Mouse (Mus musculus) B cell, adult 2 months (primary cell): Measurements from ENCODE around the gene Rabl6.

Experiments
- DNase-seq, 2 experiments: peaks; one replicate each; pipeline ENCODE4 v3.0.0; 2022

Gene Rabl6

DNA sequence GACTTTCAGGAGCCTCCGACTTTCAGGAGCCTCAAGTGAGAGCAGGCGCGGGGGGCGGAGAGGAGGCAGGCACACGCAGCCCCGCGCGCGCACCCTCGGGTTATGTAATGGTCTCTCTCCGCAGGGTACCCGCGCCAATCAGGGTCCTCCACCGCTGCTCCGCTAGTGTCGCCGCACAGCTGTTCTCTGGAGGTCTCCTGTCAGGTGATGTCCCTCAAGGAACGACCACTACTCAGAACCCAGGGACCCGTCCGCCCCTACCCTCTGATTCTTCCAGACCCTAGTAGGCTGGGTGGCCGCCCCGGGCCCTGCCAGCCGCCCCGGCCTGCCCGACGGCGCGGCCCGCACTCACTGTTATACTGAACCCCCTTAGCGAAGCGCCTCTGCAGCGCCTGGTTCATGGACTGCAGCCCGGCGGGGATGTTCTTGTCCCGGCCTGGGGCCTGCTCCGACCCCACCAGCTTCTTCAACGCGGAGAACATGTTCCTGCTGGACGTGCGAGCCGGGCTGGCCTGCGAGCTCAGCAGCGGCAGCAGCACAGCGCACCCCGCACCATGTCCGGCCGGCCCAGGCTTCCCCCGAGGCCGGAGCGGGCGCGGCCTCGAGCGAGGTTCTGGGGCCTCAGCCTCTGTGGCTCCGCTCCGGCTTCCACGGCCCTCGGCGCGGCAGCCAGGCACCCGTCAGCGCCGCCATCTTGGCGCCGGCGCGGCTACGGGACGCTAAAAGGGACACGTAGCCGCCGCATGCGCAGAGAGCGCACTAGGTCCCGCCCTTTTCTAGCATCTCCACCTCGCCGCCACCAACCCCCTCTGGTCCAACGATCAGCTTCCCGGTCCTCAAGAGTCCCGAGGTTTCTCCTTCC lies at the start of gene Rabl6:
Gene Rabl6 (minus strand): TSS at position 761 of the 862 bp plus-strand sequence.
- peak; percentile 86 to 89 for DNase-seq

DNA sequence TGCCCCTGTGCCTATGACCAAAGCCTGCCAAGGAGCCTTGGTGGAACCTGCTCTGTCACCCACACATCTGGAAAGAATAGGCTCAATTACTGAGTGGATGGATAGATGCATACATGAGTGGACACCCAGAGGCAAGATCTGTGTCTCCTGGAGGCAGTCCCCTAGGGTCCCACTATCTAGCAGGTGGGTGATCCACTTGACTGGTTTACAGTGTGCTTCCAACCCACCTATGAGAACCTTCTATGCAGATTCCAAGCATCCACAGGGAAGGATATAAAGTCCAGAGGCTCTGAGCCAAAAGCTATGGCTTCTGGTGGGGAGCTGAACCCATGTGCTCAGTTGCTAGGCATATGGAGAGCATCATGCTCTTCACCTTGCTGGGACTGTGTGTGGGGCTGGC lies 49.3 kb upstream of the Rabl6 start, which contains the start of gene Lcn5:
Gene Lcn5 (plus strand): TSS at position 301 of the 400 bp plus-strand sequence.
- DNase-seq, result no peak

DNA sequence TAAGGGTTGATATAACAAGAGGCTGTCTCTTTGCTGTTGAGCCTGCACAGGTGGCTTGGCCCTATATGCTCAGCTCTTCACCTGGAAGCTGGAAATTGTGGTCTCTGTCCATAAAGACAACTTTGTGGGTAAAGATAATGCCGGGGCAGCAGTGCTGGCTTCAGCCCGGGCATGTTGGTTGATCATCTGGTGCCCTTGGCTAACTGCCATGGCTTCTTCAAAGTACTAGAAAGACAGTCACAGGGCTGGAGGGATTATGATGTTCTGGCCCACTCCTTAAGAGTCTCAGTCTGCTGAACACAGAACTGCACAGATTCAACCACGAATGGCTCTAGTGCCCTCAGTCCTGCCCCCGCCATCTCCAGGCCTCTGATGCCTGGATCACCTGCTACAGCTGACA lies 48.9 kb upstream of the Rabl6 start:
- DNase-seq, result no peak

DNA sequence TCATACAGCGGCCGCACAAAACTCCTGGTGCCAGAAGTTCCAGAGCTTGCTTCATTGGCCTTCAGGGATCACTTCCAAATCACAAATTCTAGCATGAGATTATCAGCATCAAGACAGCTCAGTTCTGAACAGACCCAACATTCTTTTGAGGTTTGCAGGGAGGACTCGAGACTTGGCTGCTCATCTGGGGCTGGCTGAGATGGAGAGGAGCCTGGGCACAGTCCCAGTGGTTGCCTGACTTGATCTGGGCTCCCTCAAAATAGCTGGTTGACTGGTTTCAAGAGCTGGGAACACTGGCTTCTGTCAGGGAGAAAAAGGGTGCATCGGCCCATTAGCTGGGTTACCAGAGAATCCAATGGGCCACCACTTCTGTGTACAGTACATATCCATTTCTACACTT lies 48.4 kb upstream of the Rabl6 start:
- DNase-seq, result no peak

DNA sequence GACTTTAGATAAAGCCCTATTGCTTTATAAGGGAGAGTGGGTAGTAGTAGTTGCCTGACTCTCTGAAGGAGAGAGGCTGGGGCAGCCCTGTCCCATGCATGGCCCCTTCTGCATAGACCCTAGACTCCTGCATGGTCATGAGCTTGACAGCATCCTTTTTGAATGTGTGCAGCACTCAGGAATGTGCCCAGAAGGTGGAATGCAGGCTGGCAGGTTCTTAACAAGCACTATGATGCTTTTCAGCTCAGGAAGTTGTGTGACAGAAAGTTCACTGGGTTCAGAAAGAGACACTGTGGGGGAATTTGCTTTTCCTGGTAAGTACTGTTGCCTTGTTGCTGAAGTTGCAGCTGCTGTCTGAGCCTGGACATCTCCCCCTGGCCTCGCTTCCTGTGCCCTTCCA lies 46.2 kb upstream of the Rabl6 start:
- DNase-seq, result no peak

DNA sequence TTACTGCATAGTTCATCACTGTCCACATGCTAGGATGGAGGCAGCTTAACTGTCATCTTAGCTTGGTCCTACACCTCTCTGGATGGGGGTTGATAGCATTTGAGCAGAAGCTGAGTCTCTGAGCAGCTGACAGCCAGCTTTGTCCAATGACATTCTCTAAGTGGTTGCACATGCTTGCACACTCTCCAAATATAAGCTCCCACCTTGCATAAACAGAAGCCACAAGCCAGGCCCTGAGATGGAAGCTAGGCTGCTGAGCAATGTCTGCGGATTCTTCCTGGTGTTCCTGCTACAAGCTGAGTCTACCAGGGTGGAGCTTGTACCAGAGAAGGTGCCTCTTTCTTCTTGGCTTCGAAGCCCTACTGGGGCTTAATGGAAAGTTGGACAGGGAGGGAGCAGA lies 44.6 kb upstream of the Rabl6 start, which contains the start of gene Lcn8:
Gene Lcn8 (plus strand): TSS at position 219 of the 400 bp plus-strand sequence.
- no peak for DNase-seq

DNA sequence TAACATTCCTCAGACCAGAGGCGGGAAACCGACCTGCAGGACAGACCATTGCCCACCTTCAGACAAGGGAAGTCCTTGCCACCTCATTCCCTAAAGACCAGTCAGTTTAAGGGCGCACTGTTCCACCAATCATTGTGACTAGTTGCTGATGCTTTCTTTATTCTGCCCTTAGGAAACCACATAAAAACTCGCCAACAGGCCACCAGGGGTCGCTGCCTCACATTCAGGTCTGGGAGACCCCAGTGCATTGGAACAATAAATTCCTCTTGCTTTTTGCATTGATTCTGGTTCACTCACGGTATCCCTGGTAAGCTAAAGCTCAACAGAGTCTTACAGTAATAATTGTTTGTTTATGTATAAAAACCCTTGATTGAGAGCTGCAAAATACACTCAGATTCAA lies 31.6 kb upstream of the Rabl6 start:
- peak; percentile 59 to 66 for DNase-seq

DNA sequence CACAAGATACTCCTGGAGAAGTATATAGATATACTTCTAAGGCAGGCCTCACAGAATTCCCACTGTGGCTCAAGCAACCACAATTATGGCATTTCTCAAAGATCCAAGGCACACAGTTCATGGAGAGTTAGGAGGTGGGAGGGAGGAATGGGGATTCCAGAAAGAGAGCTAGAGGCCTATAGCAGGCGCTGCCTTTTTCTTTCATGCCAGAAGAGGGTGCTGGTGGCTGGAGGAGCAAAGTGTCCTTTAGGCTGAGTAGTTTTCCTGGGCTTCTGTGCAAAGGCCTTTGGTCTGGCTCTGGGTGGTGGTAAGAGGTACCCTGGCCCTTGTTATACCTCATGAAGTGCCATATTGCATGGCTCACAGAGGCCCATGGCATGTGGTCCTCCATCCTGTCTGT lies 25.7 kb upstream of the Rabl6 start:
- DNase-seq, result no peak

DNA sequence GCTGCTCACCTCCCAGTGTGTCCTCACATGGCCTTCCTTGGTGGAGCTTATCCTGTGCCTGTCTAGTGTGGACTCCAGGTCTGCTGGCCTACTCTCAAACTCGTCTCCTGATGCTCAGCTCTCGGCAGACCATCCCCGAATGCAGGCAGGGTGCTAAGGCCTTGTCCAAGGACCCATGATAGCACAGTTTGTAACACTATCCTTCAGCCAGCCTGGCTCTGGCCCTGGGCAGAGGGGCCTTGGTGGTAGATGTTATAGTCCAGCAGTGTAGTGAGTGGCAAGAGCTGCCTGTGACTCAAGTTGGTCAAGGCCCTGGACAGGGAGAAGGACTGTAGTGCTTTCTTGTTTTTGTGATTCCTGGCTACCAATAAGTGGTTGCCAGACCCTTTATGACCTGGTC lies 25.3 kb upstream of the Rabl6 start:
- no peak for DNase-seq

DNA sequence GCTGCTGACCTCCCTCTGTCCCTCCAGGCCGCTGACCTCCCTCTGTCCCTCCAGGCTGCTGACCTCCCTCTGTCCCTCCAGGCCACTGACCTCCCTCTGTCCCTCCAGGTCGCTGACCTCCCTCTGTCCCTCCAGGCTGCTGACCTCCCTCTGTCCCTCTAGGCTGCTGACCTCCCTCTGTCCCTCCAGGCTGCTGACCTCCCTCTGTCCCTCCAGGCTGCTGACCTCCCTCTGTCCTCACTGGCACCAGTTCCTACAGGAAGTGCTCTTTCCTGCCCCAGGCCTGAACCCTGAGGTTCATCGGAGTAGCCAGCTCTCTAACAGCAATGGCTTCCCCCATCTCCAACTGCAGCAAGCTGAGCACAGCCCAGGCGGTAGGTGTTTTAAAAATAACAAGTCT lies 20.4 kb upstream of the Rabl6 start:
- DNase-seq, result no peak

DNA sequence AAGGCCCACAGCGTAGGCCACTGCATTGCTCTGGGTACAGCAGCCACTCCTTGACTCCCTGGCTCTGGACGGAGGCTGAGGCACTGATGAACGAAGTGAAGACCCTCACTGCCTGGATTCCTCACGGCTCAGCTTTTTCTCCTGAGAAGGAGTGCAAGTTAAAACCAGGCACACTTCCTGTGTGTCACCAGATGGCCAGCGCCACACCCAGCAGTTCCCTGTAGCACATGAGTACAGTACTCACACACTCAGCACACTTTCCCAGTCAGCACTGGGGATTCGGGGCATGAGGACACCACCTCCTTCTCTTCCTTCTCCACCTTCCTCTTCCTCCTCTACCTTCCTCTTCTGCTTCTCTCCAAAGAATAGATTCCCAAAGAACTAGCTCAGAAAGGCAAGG lies 19.5 kb upstream of the Rabl6 start, which contains the start of gene Fcna:
Gene Fcna (minus strand): TSS at position 220 of the 400 bp plus-strand sequence.
- no peak for DNase-seq

DNA sequence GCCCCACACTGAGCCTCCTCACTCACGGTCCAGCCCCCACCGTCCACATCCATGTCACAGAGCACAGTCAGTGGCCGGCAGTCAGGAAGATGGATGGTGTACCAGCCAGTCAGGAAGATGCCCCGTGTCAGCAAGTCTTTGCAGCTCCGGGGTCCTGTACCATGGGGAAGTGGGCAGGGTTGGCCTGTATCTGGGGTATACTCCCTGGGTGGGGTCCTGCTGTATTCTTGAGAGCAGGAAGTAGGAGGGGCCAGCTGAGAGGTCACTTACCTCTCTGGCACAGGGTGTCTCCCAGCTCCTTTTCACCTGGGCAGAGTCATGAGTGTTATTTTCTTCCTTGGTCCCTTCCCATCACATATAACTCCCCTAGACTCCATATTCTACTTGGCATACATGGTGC lies 17.7 kb upstream of the Rabl6 start:
- DNase-seq, result no peak

DNA sequence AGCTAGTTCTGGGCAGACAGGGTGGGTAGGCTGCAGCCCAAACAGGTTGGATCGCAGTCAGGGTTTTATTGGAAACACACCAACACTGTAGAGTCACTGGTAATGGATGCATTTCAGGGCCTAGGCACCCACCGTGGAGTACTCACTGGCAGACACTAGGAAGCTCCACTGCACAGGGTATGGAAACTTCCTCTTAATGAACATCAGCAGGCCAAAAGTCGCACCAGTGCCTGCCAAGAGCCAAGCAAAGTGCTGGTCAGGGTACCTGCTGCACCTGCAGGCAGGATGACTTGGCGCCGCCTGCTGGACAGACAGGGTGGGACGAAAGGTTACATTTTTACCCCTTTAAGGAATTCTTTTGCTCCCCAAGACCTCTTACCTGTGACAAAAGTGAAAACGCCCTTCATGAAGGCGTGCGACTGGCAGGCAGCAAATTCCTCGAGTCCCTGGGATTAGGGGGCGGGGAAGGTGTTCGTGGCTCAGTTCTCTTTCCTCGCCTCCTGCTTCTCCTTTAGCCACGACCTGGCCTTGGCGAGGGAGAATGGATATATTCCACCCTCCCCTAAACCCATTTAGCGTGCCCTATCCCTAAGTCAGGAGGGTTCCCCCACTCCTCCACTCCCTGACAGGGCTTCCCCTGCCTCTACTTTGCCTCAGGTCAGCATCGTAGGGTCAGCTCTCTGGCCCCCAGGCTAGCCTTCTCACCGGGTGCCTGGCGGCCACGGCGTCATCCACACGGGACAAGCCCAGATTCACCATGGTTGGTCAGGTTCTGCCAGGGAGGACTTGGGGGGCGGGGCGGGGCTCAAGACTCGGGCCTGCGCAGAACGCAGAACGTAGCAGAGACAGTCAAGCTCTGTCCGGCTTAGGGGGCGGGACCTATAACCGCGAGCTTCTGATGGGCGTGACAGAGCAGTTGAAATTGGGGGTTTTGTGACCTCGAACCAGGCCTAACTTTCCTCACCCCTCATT lies 13.2 kb upstream of the Rabl6 start, which contains the start of gene Tmem141:
Gene Tmem141 (minus strand): TSS at position 777 of the 972 bp plus-strand sequence.
- DNase-seq, result peak; percentile 72

DNA sequence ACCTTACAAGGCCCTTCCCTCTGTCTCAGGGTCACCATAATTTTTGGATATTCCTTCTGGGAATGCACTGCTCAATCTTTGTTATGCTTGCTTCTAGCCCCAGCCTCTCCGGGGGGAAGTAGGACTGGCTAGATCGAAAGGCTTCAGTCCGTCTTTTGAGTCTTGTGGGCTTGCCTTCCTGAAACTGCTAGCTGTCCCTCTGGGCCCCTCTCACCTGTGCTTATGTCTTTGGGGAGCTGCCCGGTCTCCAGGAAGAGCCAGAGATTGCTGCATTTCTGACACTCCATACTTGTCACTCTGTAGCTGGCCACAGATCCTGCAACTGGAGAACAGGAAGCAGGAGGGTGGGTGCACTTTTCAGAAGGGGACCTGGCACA lies 12.5 kb upstream of the Rabl6 start:
- DNase-seq, result no peak

DNA sequence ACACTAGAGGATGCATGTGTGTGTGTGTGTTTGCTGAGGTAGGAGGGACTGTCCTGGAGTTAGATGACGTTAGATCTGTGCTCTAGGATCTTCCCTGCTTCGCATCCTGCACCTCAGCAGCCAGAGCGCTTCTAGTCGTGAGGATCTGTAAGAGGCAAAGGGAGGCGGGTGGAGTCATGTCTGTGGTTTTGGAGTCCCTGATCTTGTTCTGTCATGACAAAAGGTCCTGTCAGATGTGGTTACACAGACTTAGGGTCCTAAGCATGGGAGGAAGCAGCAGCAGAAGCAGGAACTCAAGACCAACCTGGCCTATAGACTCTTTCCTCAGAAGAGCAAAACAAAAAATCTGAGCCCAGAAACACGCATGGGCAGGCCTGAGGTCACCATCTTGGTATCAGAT lies 12.1 kb upstream of the Rabl6 start:
- DNase-seq, result no peak

DNA sequence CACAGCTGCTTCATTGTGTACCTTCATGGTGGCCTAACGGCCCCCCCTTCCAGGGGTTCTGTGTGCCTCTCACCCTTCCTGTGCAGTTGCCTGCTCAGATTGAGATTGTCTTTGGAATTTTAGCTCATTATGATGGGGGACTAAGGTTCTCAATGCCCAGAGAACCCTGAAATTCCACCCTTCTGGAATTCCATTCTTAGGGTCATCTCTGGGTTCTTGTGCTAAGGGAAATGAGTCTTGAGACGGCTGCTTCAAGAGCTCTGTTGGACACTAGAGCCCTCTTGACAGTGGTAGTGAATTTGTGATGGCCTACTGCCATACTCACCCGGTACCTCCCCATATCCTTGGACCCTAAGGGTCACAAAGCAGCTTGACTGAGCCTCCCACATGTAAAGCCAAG lies 9.3 kb upstream of the Rabl6 start, which contains the start of gene Ccdc183:
Gene Ccdc183 (minus strand): TSS at position 101 of the 400 bp plus-strand sequence.
- DNase-seq, result no peak

DNA sequence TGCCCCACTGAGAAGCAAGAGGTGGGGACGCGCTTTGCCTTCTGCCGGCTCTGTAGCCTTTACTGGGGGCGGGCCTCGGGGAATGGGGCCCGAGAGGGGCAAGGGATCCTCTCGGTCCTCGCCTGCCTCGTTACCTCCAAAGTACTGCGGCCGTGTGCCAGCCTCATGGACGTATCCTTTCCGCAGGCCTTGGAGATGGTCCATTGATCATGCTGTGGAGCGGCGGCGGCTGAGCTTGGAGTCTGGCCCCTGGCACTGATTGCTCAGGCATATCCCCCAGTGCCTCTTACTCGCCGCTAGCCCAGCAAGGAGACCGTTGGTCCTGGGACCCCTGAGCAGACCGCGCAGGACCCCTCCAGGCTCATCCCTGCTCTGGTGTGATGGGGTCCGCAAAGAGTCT lies 8.1 kb upstream of the Rabl6 start:
- no peak for DNase-seq

DNA sequence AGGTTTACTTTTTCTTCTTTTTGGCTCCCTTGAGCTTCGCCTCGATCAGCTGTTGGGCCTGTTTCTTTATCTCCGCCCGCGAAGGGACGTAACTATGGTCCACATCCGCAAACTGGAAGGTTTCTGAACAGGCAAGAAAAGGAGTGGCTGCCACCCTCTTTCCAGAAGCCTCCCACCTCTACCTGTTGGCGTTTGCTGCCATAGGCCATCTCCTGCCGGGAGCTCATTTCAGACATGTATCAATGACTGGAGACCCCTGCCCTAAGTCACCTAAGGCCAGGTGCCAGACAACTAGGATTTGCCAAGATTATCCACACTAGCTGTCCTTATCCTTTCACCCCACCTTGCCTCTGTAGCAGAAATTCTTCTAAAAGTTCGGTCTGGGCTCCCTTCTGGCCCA lies 350 bp upstream of the Rabl6 start:
- no peak for DNase-seq

DNA sequence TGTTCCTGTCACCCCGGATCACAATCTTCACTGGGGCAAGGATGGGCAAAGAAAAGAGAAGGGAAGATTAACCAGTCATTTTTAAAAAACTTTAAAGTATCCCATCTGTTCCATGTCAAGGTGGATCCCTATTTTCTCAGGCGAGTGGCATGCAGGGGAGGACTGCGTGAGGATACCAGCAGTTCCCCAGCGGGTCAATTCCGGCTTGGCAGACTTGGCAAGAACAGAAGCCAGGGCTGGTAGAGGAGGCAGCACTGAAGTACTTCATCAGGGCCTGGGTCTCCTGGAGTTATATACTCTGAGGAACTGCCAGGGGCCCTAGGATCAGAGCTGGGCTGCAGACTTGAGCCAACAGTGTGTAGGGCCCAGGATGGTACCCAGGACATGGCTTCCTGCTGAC lies 5.8 kb downstream of the Rabl6 start:
- no peak for DNase-seq

DNA sequence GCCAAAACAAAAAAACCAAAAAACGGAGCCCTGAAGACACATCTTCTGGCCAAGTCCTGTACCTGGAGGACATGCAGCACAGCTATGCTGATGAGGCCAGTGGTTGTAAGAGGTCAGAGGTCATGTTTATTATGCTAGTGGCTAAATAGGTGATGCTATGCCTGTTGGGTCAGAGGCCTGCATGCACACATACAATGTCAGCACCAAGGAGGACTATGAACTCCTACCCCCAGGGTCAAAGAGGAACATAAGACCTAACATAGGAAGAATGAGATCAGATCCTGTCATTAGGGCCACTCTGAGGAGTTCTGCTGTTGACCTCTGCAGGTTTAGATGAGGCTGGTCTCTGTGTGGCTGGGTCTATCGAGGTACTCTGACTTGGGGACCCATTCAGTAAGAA lies 8.3 kb downstream of the Rabl6 start:
- no peak for DNase-seq

DNA sequence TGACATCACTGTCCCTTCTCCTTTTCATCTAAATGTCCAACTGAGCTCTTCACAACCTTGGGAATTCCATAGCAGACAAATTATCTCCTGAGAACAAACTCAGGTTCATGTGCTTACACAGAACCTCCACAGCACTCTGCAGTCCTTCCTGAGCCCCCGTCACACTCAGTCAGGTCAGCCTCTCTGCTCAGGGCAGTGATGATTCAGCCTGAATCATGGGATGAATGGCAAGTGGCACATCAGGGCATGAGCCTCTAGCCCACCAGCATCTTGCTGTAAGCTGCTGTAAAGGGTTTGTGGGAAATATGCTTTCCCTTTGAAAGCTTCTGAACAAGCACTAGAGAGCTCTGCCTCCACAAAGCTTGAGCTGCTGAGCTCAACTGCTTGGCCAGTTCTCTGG lies 9.6 kb downstream of the Rabl6 start:
- DNase-seq, result no peak

DNA sequence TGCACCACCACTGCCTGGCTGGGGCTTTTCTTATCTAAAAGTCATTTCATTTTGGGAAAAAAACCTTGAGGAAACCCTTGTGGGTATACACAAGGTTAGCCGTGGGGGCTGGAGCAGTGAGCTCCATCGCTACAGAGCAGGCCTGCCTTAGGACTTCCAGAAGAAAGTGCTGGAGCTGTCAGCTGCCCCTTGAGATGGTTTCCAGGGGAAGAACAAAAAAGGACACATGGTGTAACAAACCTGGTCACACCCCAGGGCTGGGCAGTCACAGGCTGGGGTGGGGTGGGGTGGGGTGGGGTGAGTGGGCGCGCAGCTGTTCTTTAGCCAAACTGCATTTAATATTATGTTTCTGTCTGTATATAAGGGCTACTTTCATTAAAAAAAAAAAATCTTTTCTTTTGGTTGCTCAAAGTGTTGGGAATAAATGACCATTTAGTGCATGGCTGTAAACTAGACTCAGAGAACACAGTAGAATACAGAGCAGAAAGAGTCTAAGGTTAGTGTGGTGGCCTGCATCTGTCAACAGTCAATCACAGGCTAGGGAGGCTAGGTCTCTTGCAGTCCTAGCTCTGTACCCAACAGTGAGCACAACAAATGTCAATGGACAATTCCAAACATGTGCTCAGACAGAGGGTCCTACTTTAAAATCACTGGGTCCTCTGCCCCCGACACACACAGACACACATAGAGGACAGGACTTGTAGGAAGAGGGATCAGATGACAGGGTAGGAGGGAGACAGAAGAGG lies 11.4 kb downstream of the Rabl6 start:
- no peak for DNase-seq

DNA sequence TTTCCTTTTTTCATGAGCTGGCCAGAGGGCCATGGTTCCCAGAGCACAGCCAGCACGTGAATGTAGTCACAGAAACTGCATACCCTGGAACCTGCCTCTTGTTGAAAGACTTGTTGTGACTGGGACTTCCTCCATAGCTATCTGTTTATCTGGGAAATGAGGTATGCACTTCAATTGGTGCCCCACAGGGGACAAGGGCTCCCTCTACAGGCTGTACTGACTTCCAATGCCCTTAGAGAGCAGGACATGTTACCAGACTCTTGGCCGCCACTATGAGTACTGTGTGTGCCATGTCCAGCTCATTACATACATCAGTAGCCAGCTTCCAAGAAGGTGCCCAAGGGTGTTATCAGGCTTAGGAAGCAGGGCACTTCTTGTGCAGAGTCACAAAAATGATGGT lies 16.5 kb downstream of the Rabl6 start:
- DNase-seq, result peak; percentile 31 to 40
